Mouse (Mus musculus): ENCODE results near the gene Rtn2.

DNA sequence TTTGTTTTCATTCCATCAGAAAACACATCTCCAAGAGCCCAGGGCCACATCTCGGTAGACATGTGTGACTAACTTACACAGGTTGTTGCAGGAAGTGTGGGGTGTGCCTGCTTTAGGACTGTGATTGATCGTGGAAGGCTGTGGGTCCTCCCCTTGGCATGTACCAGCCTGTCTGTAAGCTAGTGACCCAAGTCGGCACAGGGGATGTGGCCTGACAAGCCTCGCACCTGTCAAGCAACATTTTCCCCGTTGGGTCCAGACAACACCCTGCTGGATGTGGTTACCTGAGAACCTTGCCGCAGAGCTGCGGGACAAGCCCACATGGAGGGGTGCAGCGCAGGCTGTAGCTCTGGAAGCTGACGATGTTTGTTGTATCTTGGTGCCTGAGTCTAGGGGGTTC, 40.1 kb downstream of the Rtn2 start:
- TF ChIP-seq CTCF (IDR thresholded peaks at IDR 0.05; ENCODE audit: borderline replicate concordance, insufficient read depth, low read length) (no peak), POLR2A (IDR thresholded peaks at IDR 0.05; ENCODE audit: low read depth, low read length) (no peak)

Data from embryonic fibroblast, embryonic 13.5 days (primary cell).